Mouse (Mus musculus) CH12.LX (cell line): Measurements from ENCODE around the gene Dennd6a. TPM values are rescaled to one million over a fixed set of nuclear protein-coding genes. Genes with fewer than 3 reads are reported as not detected.
"Not testable (repeated sequence)": the region's sequence is repeated elsewhere in the genome, so short reads cannot be mapped to it uniquely, and the experiment has no call there.

Source experiments
- DNase-seq: peaks from one replicate; pipeline ENCODE4 v3.0.0-alpha.2; 2013; ENCODE audit errors: extremely low read depth
- H3K27ac ChIP-seq: 2 replicates; pipeline ENCODE4 v1.5.1; 2012; ENCODE audit warnings: low read depth, mild to moderate bottlenecking, control low read depth, moderate library complexity; ENCODE audit not compliant: insufficient read depth
- H3K27me3 ChIP-seq: replicated peaks from 2 replicates; pipeline ENCODE3; 2012; ENCODE audit warnings: inconsistent platforms
- H3K36me3 ChIP-seq, 2 experiments: replicated peaks in 1 of 2; 2 replicates each; pipeline versions ENCODE3 to v1.6.1; 2012; ENCODE audit warnings: inconsistent platforms in 1 of 2, low read length in 1 of 2, mild to moderate bottlenecking in 1 of 2, mixed read lengths in 1 of 2, moderate library complexity in 1 of 2; ENCODE audit not compliant: control insufficient read depth in 1 of 2, insufficient read depth in 1 of 2
- H3K4me1 ChIP-seq, 2 experiments: 2 replicates each; pipeline ENCODE4 v1.6.1; 2012; ENCODE audit warnings: inconsistent platforms in 1 of 2, moderate library complexity in 1 of 2; ENCODE audit not compliant: insufficient read depth in 2 of 2, control insufficient read depth in 1 of 2
- H3K4me2 ChIP-seq: 2 replicates; pipeline ENCODE4 v1.6.1; 2012; ENCODE audit warnings: low read depth, mild to moderate bottlenecking, control low read depth; ENCODE audit not compliant: poor library complexity, insufficient read depth, severe bottlenecking
- H3K4me3 ChIP-seq, 3 experiments: fragments of 150-350 bp in 1 of 3; sonication (generic) in 1 of 3; replicated peaks in 1 of 3; 2 replicates each; pipeline versions ENCODE3 to v1.5.1; 2011 to 2012; ENCODE audit warnings: low read depth in 2 of 3, low read length in 2 of 3, mild to moderate bottlenecking in 2 of 3, moderate library complexity in 2 of 3, control low read depth in 1 of 3, improper control_type of control experiment in 1 of 3, inconsistent platforms in 1 of 3, mixed read lengths in 1 of 3; ENCODE audit not compliant: poor library complexity in 1 of 3
- H3K79me2 ChIP-seq: replicated peaks from 2 replicates; pipeline ENCODE4 v1.6.1; 2012; ENCODE audit warnings: mild to moderate bottlenecking, moderate library complexity; ENCODE audit not compliant: control insufficient read depth, poor library complexity, insufficient read depth, severe bottlenecking; ENCODE audit errors: extremely low read depth
- H3K9ac ChIP-seq: 2 replicates; pipeline ENCODE4 v1.6.1; 2012; ENCODE audit warnings: low read depth, mild to moderate bottlenecking, control low read depth, moderate library complexity; ENCODE audit not compliant: insufficient read depth
- H3K9me3 ChIP-seq: replicated peaks from 2 replicates; pipeline ENCODE3; 2012; ENCODE audit warnings: low read length, inconsistent platforms, mixed read lengths
- CHD1 ChIP-seq: IDR thresholded peaks from 2 replicates; pipeline ENCODE4 v1.6.1; 2012; ENCODE audit warnings: low read depth, low read length, improper control_type of control experiment, inconsistent platforms
- CHD2 ChIP-seq: IDR thresholded peaks from 2 replicates; pipeline ENCODE4 v1.6.1; 2011; ENCODE audit warnings: low read length, improper control_type of control experiment
- CTCF ChIP-seq, 2 experiments: IDR thresholded peaks in 1 of 2; conservative IDR thresholded peaks in 1 of 2; 2 replicates each; pipeline ENCODE4 v1.5.1; 2011 to 2012; ENCODE audit warnings: low read depth in 2 of 2, low read length in 2 of 2, improper control_type of control experiment in 1 of 2, inconsistent platforms in 1 of 2, mild to moderate bottlenecking in 1 of 2, moderate library complexity in 1 of 2
- E2F4 ChIP-seq: IDR thresholded peaks from 2 replicates; pipeline ENCODE4 v1.6.1; 2011; ENCODE audit warnings: low read depth, low read length, improper control_type of control experiment; ENCODE audit not compliant: insufficient replicate concordance
- EP300 ChIP-seq: IDR thresholded peaks from 2 replicates; pipeline ENCODE4 v1.6.1; 2011; ENCODE audit warnings: low read length, improper control_type of control experiment
- ETS1 ChIP-seq: conservative IDR thresholded peaks from 2 replicates; pipeline ENCODE4 v1.6.1; 2012; ENCODE audit warnings: low read depth, mild to moderate bottlenecking, inconsistent platforms, low read length, improper control_type of control experiment, moderate library complexity
- HCFC1 ChIP-seq: IDR thresholded peaks from 2 replicates; pipeline ENCODE4 v1.6.1; 2012; ENCODE audit warnings: low read depth, mild to moderate bottlenecking, inconsistent platforms, low read length, improper control_type of control experiment
- IRF4 ChIP-seq: IDR thresholded peaks from 2 replicates; pipeline ENCODE4 v1.6.1; 2014; ENCODE audit warnings: low read depth, mild to moderate bottlenecking, inconsistent platforms, low read length, improper control_type of control experiment
- JUN ChIP-seq: IDR thresholded peaks from 2 replicates; pipeline ENCODE4 v1.6.1; 2011; ENCODE audit warnings: low read depth, mild to moderate bottlenecking, low read length, improper control_type of control experiment, moderate library complexity; ENCODE audit not compliant: insufficient read depth
- JUND ChIP-seq: conservative IDR thresholded peaks from 2 replicates; pipeline ENCODE4 v1.6.1; 2011; ENCODE audit warnings: low read depth, low read length, improper control_type of control experiment
- MAFK ChIP-seq: IDR thresholded peaks from 2 replicates; pipeline ENCODE4 v1.6.1; 2011; ENCODE audit warnings: low read length, improper control_type of control experiment; ENCODE audit not compliant: insufficient replicate concordance
- MAX ChIP-seq: IDR thresholded peaks from 2 replicates; pipeline ENCODE4 v1.6.1; 2011; ENCODE audit warnings: low read length, improper control_type of control experiment
- MAZ ChIP-seq: IDR thresholded peaks from 2 replicates; pipeline ENCODE4 v1.6.1; 2012; ENCODE audit warnings: low read depth, mild to moderate bottlenecking, inconsistent platforms, low read length, improper control_type of control experiment, moderate library complexity
- NELFE ChIP-seq: IDR thresholded peaks from 2 replicates; pipeline ENCODE4 v1.6.1; 2011; ENCODE audit warnings: low read depth, low read length, improper control_type of control experiment
- POLR2A ChIP-seq: IDR thresholded peaks from 2 replicates; pipeline ENCODE4 v1.6.1; 2011; ENCODE audit warnings: low read depth, mild to moderate bottlenecking, improper control_type of control experiment, low read length
- SIN3A ChIP-seq: IDR thresholded peaks from 2 replicates; pipeline ENCODE4 v1.6.1; 2012; ENCODE audit warnings: low read length, improper control_type of control experiment, inconsistent platforms
- UBTF ChIP-seq: IDR thresholded peaks from 2 replicates; pipeline ENCODE4 v1.6.1; 2012; ENCODE audit warnings: low read depth, mild to moderate bottlenecking, inconsistent platforms, low read length, improper control_type of control experiment, moderate library complexity
- ZKSCAN1 ChIP-seq: IDR thresholded peaks from 2 replicates; pipeline ENCODE4 v1.6.1; 2012; ENCODE audit warnings: low read depth, inconsistent platforms, low read length, improper control_type of control experiment, borderline replicate concordance
- ZNF384 ChIP-seq: IDR thresholded peaks from 2 replicates; pipeline ENCODE4 v1.6.1; 2012; ENCODE audit warnings: low read depth, low read length, improper control_type of control experiment, inconsistent platforms
- dilution Hi-C: fragments of 300-500 bp; cut with MboI; formaldehyde crosslinking; loops from 2 replicates; pipeline ENCODE4 v1.14.3; 2020; ENCODE audit warnings: low sequenced_read_pairs; ENCODE audit not compliant: extremely low pct_unique_long_range_greater_than_20kb, extremely low pct_ligation_motif_present
- in situ Hi-C: fragments of 300-500 bp; cut with MboI; formaldehyde crosslinking; loops from 3 replicates; pipeline ENCODE4 v1.14.3; 2019; ENCODE audit warnings: low sequenced_read_pairs, low pct_ligation_motif_present, low pct_unique_long_range_greater_than_20kb, mixed read lengths
- polyA plus RNA-seq: library from polyadenylated mRNA; unstranded; fragments of >175 nt; gene quantifications from 2 replicates; pipeline ENCODE4 v1.2.1, GENCODE M21; 2012; ENCODE audit warnings: low read depth; ENCODE audit not compliant: insufficient read length
- total RNA-seq, 2 experiments: library from RNA; depleted of rRNA; stranded (reverse); fragments of 300-350 nt in 1 of 2; fragments of >200 nt in 1 of 2; gene quantifications; 2 replicates each; pipeline ENCODE4 v1.2.3; 2012 to 2014

Gene Dennd6a
- total RNA-seq (2012; rRNA removed) (6.5 and 7.3 TPM in 2 replicates), total RNA-seq (2014; rRNA removed) (21.2 and 22.9 TPM in 2 replicates), polyA plus RNA-seq (11.9 and 13.0 TPM in 2 replicates)

GRCm38 (mm10) chr14:26573556-26573955 lies at the start of gene Dennd6a:
TSS of gene Dennd6a (plus strand) at chr14:26573856.
- dilution Hi-C loops, H3K9ac ChIP-seq, H3K4me2 ChIP-seq, H3K9me3 ChIP-seq, H3K79me2 ChIP-seq, DNase-seq, in situ Hi-C loops, H3K27ac ChIP-seq, H3K36me3 ChIP-seq, H3K4me3 ChIP-seq, H3K27me3 ChIP-seq: not testable (repeated sequence)
- H3K4me1 ChIP-seq, result peaks cover 0 to 11% of the 10 kb centered on the region in 2 experiments; a peak in 2 of 4 replicates

DNA sequence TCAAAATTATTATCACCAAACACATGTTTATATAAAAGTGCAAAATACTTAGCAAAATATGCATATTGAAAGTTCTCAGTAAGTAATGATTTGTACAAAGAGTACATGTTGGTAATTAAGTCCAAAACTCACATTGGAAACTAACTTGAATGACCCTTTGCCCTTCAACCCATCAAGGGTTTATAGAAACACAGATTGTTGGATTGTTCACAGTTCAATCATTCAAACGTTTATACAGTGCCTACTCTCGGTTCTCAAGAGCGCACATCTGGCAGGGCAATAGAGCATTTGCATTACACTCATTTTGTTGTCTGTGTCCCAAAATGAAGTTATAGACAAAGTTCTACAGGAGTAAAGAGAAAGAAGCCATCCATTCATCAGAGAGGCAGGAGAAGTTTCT lies 47.7 kb upstream of the Dennd6a start:
- TF ChIP-seq IRF4, result no peak
- TF ChIP-seq UBTF, result no peak
- TF ChIP-seq EP300, result no peak
- H3K4me3 ChIP-seq, result no peak overlapping the region
- dilution Hi-C loops, result no loop called here
- peaks cover 0 to 52% of the 10 kb centered on the region in 2 experiments; a peak in 2 of 4 replicates for H3K4me1 ChIP-seq
- H3K9ac ChIP-seq, result no peak overlapping the region
- no peaks in the 10 kb centered on the region for H3K27me3 ChIP-seq
- DNase-seq, result no peak
- peaks cover 56% of the 10 kb centered on the region for H3K79me2 ChIP-seq
- peaks cover 3 to 55% of the 10 kb centered on the region in 2 experiments for H3K36me3 ChIP-seq
- H3K27ac ChIP-seq, result no peak overlapping the region
- in situ Hi-C loops, result no loop called here
- H3K4me2 ChIP-seq, result no peak overlapping the region
- H3K9me3 ChIP-seq, result no peaks in the 10 kb centered on the region

DNA sequence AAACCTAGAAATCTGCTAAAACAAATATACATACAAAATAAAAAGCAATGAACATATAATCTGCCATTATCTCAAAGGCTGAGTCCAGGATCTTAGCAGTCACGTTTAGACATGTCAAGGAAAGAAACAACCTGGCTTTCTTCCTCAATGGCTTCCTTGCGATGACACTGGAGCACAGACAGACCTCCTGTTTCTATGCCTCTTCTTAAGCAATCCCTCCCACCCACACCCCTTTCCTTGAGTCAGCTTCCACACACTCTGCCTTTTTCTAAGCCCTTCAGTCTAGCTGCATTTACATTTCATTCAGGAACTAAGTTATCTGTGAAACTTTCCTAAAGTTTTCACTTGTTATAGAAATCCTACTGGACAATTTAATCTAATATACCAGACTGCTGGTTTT lies 45.4 kb upstream of the Dennd6a start:
- peaks cover 0 to 57% of the 10 kb centered on the region in 2 experiments; a peak in 2 of 4 replicates for H3K4me1 ChIP-seq
- TF ChIP-seq ZKSCAN1 (no peak), HCFC1 (no peak), ZNF384 (no peak), E2F4 (no peak), CHD1 (no peak), JUND (no peak), CHD2 (no peak), CTCF (conservative IDR thresholded peaks at IDR 0.05 in 1 of 2, IDR thresholded peaks at IDR 0.05 in 1 of 2; ENCODE audit: low read depth in 2 of 2, low read length in 2 of 2) (no peak), SIN3A (no peak), ETS1 (no peak), MAX (no peak), MAFK (no peak), JUN (no peak), IRF4 (no peak), POLR2A (no peak), NELFE (no peak), MAZ (no peak)
- no peaks in the 10 kb centered on the region for H3K27me3 ChIP-seq
- no peak overlapping the region for H3K4me2 ChIP-seq
- DNase-seq, result no peak
- H3K9me3 ChIP-seq, result no peaks in the 10 kb centered on the region
- dilution Hi-C loops, result no loop called here
- in situ Hi-C loops, result no loop called here
- H3K9ac ChIP-seq, result no peak overlapping the region
- no peak overlapping the region for H3K27ac ChIP-seq
- no peak overlapping the region for H3K4me3 ChIP-seq
- peaks cover 3 to 49% of the 10 kb centered on the region in 2 experiments for H3K36me3 ChIP-seq
- H3K79me2 ChIP-seq, result peaks cover 61% of the 10 kb centered on the region
